Mouse (Mus musculus): ENCODE data around the gene Serinc5. TPM values are rescaled to one million over a fixed set of nuclear protein-coding genes. Genes with fewer than 3 reads are reported as not detected.

Serinc5 gene
- polyA plus RNA-seq, 1 experiment from 2014 or later, result 20.0 TPM

- no peak overlapping the region for H3K27ac ChIP-seq (replicated peaks; ENCODE audit: low read depth, low read length)
Observed at GRCm38 (mm10) chr13:92662555-92663286, 51.8 kb downstream of the Serinc5 start.

DNA sequence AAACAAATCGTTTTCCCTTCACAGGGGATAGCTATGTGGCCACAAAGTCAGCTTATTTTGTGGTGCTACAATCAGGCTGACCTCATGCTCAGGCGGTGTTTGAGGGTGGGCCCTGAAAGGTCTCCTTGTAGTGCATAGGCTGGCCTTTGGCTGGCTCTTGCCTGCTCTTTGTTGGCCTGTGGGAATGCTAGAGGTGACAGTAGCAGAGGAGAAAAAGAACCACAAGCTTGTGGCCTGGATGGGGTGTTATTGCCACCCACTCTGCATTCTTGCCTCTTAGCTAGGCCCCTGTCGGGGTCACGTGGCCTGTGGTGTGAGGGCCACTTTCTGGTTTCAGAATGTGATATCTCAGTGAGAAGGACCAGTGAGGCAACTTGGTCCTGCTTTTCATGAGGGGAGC is 54.1 kb downstream of the Serinc5 start:
- WGBS, result 72% methylated on average over 4 of the region's 4 CpGs
- no peak overlapping the region for H3K9ac ChIP-seq (ENCODE audit: low read depth, low read length)
- no peak overlapping the region for H3K4me3 ChIP-seq (ENCODE audit: low read depth, low read length)
- no peak for DNase-seq (ENCODE audit: low spot score)
- no peaks in the 10 kb centered on the region for H3K4me1 ChIP-seq (ENCODE audit: control insufficient read depth, insufficient read depth, low read length)
- no peaks in the 10 kb centered on the region for H3K9me3 ChIP-seq (ENCODE audit: control insufficient read depth, low read length)
- H3K36me3 ChIP-seq (ENCODE audit: control insufficient read depth, insufficient read depth, low read length), result no peaks in the 10 kb centered on the region
- no peak overlapping the region for H3K4me2 ChIP-seq (ENCODE audit: low read depth, low read length)
- H3K27ac ChIP-seq (replicated peaks; ENCODE audit: low read depth, low read length), result no peak overlapping the region
- ATAC-seq (ENCODE audit: low read depth), result no peak
- no peaks in the 10 kb centered on the region for H3K27me3 ChIP-seq (replicated peaks; ENCODE audit: control insufficient read depth, insufficient read depth, low read length)

More at GRCm38 (mm10) chr13:92662555-92663286, 51.8 kb downstream of the Serinc5 start:
- DNase-seq (ENCODE audit: low spot score), result no peak
- Histone ChIP-seq H3K9ac (ENCODE audit: low read depth, low read length) (no peak overlapping the region), H3K27me3 (replicated peaks; ENCODE audit: control insufficient read depth, insufficient read depth, low read length) (no peaks in the 10 kb centered on the region), H3K9me3 (ENCODE audit: control insufficient read depth, low read length) (no peaks in the 10 kb centered on the region), H3K4me3 (ENCODE audit: low read depth, low read length) (no peak overlapping the region), H3K4me2 (ENCODE audit: low read depth, low read length) (no peak overlapping the region), H3K4me1 (ENCODE audit: control insufficient read depth, insufficient read depth, low read length) (peaks cover 6% of the 10 kb centered on the region; the same call in 1 of the 2 replicates), H3K36me3 (ENCODE audit: control insufficient read depth, insufficient read depth, low read length) (no peaks in the 10 kb centered on the region)
- WGBS, result 56% methylated on average over 8 of the region's 8 CpGs
- no peak for ATAC-seq (ENCODE audit: low read depth)

- no peaks in the 10 kb centered on the region for H3K9me3 ChIP-seq (ENCODE audit: control insufficient read depth, low read length)
- no peaks in the 10 kb centered on the region for H3K4me1 ChIP-seq (ENCODE audit: control insufficient read depth, insufficient read depth, low read length)
- H3K36me3 ChIP-seq (ENCODE audit: control insufficient read depth, insufficient read depth, low read length), result no peaks in the 10 kb centered on the region
- no peaks in the 10 kb centered on the region for H3K27me3 ChIP-seq (replicated peaks; ENCODE audit: control insufficient read depth, insufficient read depth, low read length)
- DNase-seq (ENCODE audit: low spot score), result no peak
- no peak for ATAC-seq (ENCODE audit: low read depth)
- H3K9ac ChIP-seq (ENCODE audit: low read depth, low read length), result no peak overlapping the region
- no peak overlapping the region for H3K27ac ChIP-seq (replicated peaks; ENCODE audit: low read depth, low read length)
- H3K4me2 ChIP-seq (ENCODE audit: low read depth, low read length), result no peak overlapping the region
- WGBS, result 89% methylated on average over 6 of the region's 6 CpGs
- H3K4me3 ChIP-seq (ENCODE audit: low read depth, low read length), result no peak overlapping the region
Observed at GRCm38 (mm10) chr13:92668214-92668985, 57.5 kb downstream of the Serinc5 start.

DNA sequence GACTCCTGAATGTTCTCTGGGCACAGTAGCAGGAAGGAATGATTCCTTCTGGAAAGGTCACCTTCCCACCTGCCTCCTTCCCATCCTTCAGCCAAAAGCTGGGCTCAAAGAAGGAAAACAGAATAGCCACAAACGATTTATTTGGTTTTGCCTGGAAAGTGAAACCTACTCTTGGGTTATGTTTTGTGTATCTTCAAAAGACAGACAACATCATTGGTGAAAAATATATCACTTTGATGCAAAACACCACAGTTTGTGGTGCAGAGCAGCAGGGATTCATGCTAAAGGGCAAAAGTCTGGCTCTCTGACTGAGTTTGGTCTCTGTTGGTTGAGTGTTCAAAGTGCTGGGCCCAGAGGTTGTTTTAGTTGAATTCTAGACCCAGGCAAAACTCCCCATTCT is 60.8 kb downstream of the Serinc5 start:
- ATAC-seq (ENCODE audit: low read depth) (no peak), DNase-seq (ENCODE audit: low spot score) (no peak)
- H3K9me3 ChIP-seq (ENCODE audit: control insufficient read depth, low read length), result no peaks in the 10 kb centered on the region
- peaks cover 25% of the 10 kb centered on the region for H3K4me1 ChIP-seq (ENCODE audit: control insufficient read depth, insufficient read depth, low read length)
- no peak overlapping the region for H3K9ac ChIP-seq (ENCODE audit: low read depth, low read length)
- WGBS, result 81% methylated on average over 1 of the region's 1 CpGs
- no peaks in the 10 kb centered on the region for H3K36me3 ChIP-seq (ENCODE audit: control insufficient read depth, insufficient read depth, low read length)
- no peak overlapping the region for H3K27ac ChIP-seq (replicated peaks; ENCODE audit: low read depth, low read length)
- no peaks in the 10 kb centered on the region for H3K27me3 ChIP-seq (replicated peaks; ENCODE audit: control insufficient read depth, insufficient read depth, low read length)
- no peak overlapping the region for H3K4me3 ChIP-seq (ENCODE audit: low read depth, low read length)
- no peak overlapping the region for H3K4me2 ChIP-seq (ENCODE audit: low read depth, low read length)

DNA sequence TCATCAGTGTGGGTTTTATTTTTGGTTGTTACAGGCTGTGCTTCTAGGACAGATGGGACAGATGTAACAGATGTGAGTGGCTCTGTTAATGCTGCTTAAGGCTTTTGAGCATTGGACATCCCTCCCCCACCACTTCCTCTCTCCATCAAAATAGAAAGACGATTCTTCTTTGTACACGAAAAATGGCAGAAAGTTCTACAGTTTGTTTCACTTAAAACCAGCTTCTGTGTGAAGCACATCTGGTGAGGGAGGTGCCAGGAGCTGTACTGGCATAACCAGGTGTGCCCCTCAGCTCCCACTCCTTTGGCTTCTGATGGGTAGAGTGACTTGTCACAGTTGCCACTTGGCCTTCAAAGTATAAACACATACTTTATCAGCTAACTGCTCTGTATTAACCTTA is 63.8 kb downstream of the Serinc5 start:
- Histone ChIP-seq H3K27ac (replicated peaks; ENCODE audit: low read depth, low read length) (peak overlapping the region; percentile 50), H3K9me3 (ENCODE audit: control insufficient read depth, low read length) (no peaks in the 10 kb centered on the region), H3K36me3 (ENCODE audit: control insufficient read depth, insufficient read depth, low read length) (no peaks in the 10 kb centered on the region), H3K9ac (ENCODE audit: low read depth, low read length) (no peak overlapping the region), H3K4me3 (ENCODE audit: low read depth, low read length) (no peak overlapping the region), H3K4me1 (ENCODE audit: control insufficient read depth, insufficient read depth, low read length) (peaks cover 38% of the 10 kb centered on the region), H3K27me3 (replicated peaks; ENCODE audit: control insufficient read depth, insufficient read depth, low read length) (no peaks in the 10 kb centered on the region), H3K4me2 (ENCODE audit: low read depth, low read length) (no peak overlapping the region)
- DNase-seq (ENCODE audit: low spot score) (no peak), ATAC-seq (ENCODE audit: low read depth) (no peak)
- WGBS, result 28% methylated on average over 2 of the region's 2 CpGs

DNA sequence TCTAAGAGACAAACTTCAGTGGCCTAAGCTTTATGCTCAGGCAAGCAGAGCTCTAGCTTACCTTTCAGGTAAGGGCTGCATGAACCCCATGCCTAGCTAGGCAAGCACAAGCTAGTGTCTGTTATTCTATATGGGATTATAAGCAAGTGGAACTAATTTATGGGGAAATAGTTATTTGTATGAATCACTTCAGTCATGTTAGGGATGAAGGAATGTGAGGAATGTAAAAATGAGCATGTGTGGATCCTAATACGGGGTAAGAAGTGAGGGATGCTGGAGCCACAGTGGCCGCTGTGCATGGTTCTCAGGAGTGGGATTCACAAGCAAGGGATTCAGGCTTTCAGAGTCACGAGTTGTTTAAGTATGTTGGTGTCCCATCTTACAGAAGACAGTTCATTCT is 64.4 kb downstream of the Serinc5 start:
- Histone ChIP-seq H3K9me3 (ENCODE audit: control insufficient read depth, low read length) (no peaks in the 10 kb centered on the region), H3K4me1 (ENCODE audit: control insufficient read depth, insufficient read depth, low read length) (peaks cover 38% of the 10 kb centered on the region), H3K27me3 (replicated peaks; ENCODE audit: control insufficient read depth, insufficient read depth, low read length) (no peaks in the 10 kb centered on the region), H3K4me3 (ENCODE audit: low read depth, low read length) (no peak overlapping the region), H3K27ac (replicated peaks; ENCODE audit: low read depth, low read length) (peak overlapping the region; percentile 50; the same call in 1 of the 2 replicates), H3K36me3 (ENCODE audit: control insufficient read depth, insufficient read depth, low read length) (no peaks in the 10 kb centered on the region), H3K4me2 (ENCODE audit: low read depth, low read length) (no peak overlapping the region), H3K9ac (ENCODE audit: low read depth, low read length) (no peak overlapping the region)
- WGBS, result 31% methylated on average over 3 of the region's 3 CpGs
- ATAC-seq (ENCODE audit: low read depth), result peak; percentile 60
- DNase-seq (ENCODE audit: low spot score), result no peak

DNA sequence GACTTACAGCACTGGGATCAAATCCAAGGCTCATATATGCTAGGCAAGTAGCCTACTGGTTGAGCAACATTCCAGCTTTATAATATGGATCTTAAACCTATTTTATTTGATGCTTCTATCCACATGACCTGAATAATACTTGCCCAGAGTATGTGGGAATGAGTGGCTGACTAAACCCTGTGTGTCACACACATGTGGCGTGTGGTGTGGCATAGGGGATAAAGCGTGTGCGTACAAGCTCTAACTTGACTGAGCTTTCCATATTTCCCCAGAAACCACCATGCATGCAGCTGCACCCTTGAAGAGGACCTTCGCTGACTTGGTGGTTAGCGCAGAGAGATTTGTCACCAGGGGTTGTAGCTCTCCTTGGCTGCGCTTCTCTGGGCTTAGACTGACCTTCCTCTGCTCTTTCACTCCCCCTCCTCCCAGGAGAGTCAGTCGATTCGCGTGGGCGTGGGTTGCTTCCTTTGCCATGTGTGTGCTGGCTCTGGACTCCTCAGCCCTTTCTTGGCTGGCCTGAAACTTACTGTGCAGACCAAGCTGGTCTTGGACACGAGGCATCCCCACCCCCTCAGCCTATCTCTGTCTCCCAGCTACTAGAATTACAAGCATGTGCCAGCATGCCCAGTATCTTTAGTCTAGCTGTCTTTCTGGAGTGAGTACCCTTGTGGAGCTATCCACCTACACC is 65.2 kb downstream of the Serinc5 start:
- no peaks in the 10 kb centered on the region for H3K27me3 ChIP-seq (replicated peaks; ENCODE audit: control insufficient read depth, insufficient read depth, low read length)
- ATAC-seq (ENCODE audit: low read depth) (peak; percentile 49), DNase-seq (ENCODE audit: low spot score) (no peak)
- no peak overlapping the region for H3K9ac ChIP-seq (ENCODE audit: low read depth, low read length)
- H3K9me3 ChIP-seq (ENCODE audit: control insufficient read depth, low read length), result no peaks in the 10 kb centered on the region
- H3K4me1 ChIP-seq (ENCODE audit: control insufficient read depth, insufficient read depth, low read length), result peaks cover 38% of the 10 kb centered on the region
- H3K27ac ChIP-seq (replicated peaks; ENCODE audit: low read depth, low read length), result no peak overlapping the region
- 63% methylated on average over 11 of the region's 11 CpGs for WGBS
- H3K4me3 ChIP-seq (ENCODE audit: low read depth, low read length), result no peak overlapping the region
- H3K4me2 ChIP-seq (ENCODE audit: low read depth, low read length), result no peak overlapping the region
- H3K36me3 ChIP-seq (ENCODE audit: control insufficient read depth, insufficient read depth, low read length), result no peaks in the 10 kb centered on the region

DNA sequence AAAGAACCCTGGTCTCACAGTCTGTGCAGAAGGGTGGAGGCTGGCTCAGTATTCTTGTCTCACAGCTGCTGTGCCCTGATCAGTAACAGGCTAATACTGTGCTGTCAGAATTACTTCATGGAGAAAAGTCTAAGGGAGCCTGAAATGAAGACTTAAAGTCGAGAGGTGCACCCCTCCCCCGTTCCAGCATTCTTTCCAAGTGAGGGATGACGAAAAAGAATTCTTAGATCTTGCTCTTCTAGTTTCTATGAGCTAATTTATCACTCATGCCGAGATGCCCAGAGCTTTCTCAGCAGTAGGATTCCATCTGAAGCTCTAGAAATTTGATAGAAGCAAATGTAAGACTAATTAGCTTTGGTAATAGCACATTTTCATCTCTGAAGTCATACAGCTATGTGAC is 66.8 kb downstream of the Serinc5 start:
- Histone ChIP-seq H3K27me3 (replicated peaks; ENCODE audit: control insufficient read depth, insufficient read depth, low read length) (no peaks in the 10 kb centered on the region), H3K4me1 (ENCODE audit: control insufficient read depth, insufficient read depth, low read length) (peaks cover 38% of the 10 kb centered on the region), H3K4me2 (ENCODE audit: low read depth, low read length) (no peak overlapping the region), H3K4me3 (ENCODE audit: low read depth, low read length) (no peak overlapping the region), H3K9ac (ENCODE audit: low read depth, low read length) (no peak overlapping the region), H3K36me3 (ENCODE audit: control insufficient read depth, insufficient read depth, low read length) (no peaks in the 10 kb centered on the region), H3K9me3 (ENCODE audit: control insufficient read depth, low read length) (no peaks in the 10 kb centered on the region), H3K27ac (replicated peaks; ENCODE audit: low read depth, low read length) (0 out of 2 replicates have a peak overlapping the region, but pooled peaks have one; percentile 2)
- ATAC-seq (ENCODE audit: low read depth), result no peak
- DNase-seq (ENCODE audit: low spot score), result no peak
- 45% methylated on average over 4 of the region's 4 CpGs for WGBS

Measured in embryonic facial prominence, embryonic 14.5 days (tissue).